9 mouse cellular contexts compared by ENCODE assay signal in genomic region chr15:85678981-85679708, GRCm38 (mm10). TPM values are rescaled to one million over a fixed set of nuclear protein-coding genes. Genes with fewer than 3 reads are reported as not detected.
DNase-seq lines count a peak whose midpoint lies in the region; ATAC-seq lines count a peak whose summit lies in the region.
"Had no signal": no experiment of that assay in that cellular context is flagged by ENCODE, and none has a peak within 500 bp of the region (broad histone marks: within the 10 kb centered on the region; RNA-seq: fewer than 3 reads in every experiment).

No protein-coding gene starts in this region.

- 75% methylated on average over 24 of the region's 24 CpGs for WGBS in neural tube, embryonic 12.5 days
- whole genome bisulfite sequencing in heart, embryonic 16.5 days, result 67% methylated on average over 24 of the region's 24 CpGs
- 54% methylated on average over 23 of the region's 24 CpGs for WGBS in neural tube, embryonic 15.5 days

- H3K4me3 ChIP-seq in neural tube, embryonic 12.5 days, result peak overlapping the region; percentile 19; the same call in 1 of the 2 replicates
- H3K4me3 ChIP-seq in heart, embryonic 16.5 days (ENCODE audit: low read length), result no peak overlapping the region
- H3K4me3 ChIP-seq in neural tube, embryonic 15.5 days (replicated peaks), result peak overlapping the region; percentile 82

- H3K9ac ChIP-seq in neural tube, embryonic 12.5 days, result peak overlapping the region; percentile 53
- H3K9ac ChIP-seq in heart, embryonic 16.5 days (ENCODE audit: low read length), result peak overlapping the region; percentile 54; the same call in 1 of the 2 replicates
- peak overlapping the region; percentile 62 for H3K9ac ChIP-seq in neural tube, embryonic 15.5 days (replicated peaks)

- intact Hi-C loops in gastrocnemius, postnatal 14 days (cut with DNase I; ENCODE audit: low total_unique reads), result no loop called here

- ATAC-seq in neural tube, embryonic 12.5 days (ENCODE audit: low FRiP score, low read depth), result peak; percentile 60
- ATAC-seq in heart, embryonic 16.5 days (replicated peaks; ENCODE audit: extremely low read depth, insufficient read depth, low FRiP score), result no peak
- peak; percentile 63 for ATAC-seq in neural tube, embryonic 15.5 days (ENCODE audit: low FRiP score)
- no peak for ATAC-seq in megakaryocyte-erythroid progenitor cell, adult 5-6 weeks (replicated peaks; ENCODE audit: low FRiP score, low TSS enrichment, poor library complexity, severe bottlenecking)

- DNase-seq in gastrocnemius, postnatal 14 days, result peak; percentile 63
- DNase-seq in gastrocnemius, postnatal 4 days (ENCODE audit: low spot score in 2 of 2), result no peak
- no peak for DNase-seq in neural tube, embryonic 10.5 days (ENCODE audit: extremely low spot score, low spot score)
- DNase-seq in spleen, adult 18-20 months, result no peak

- peak overlapping the region; percentile 81 for H3K4me2 ChIP-seq in neural tube, embryonic 12.5 days (replicated peaks)
- no peak overlapping the region; the same call in 1 of the 2 replicates for H3K4me2 ChIP-seq in heart, embryonic 16.5 days (ENCODE audit: low read depth, low read length)
- peak overlapping the region; percentile 87 for H3K4me2 ChIP-seq in neural tube, embryonic 15.5 days

- H3K36me3 ChIP-seq in neural tube, embryonic 12.5 days, result peaks cover 30% of the 10 kb centered on the region
- H3K36me3 ChIP-seq in heart, embryonic 16.5 days (ENCODE audit: control insufficient read depth, insufficient read depth), result peaks cover 14% of the 10 kb centered on the region
- peaks cover 13% of the 10 kb centered on the region; the same call in 1 of the 2 replicates for H3K36me3 ChIP-seq in neural tube, embryonic 15.5 days

- peaks cover 72% of the 10 kb centered on the region for H3K4me1 ChIP-seq in neural tube, embryonic 12.5 days
- peaks cover 29% of the 10 kb centered on the region for H3K4me1 ChIP-seq in heart, embryonic 16.5 days (ENCODE audit: control insufficient read depth, insufficient read depth, low read length)
- H3K4me1 ChIP-seq in neural tube, embryonic 15.5 days, result peaks cover 92% of the 10 kb centered on the region

- H3K27me3 ChIP-seq in neural tube, embryonic 12.5 days (replicated peaks), result peaks cover 6% of the 10 kb centered on the region
- no peaks in the 10 kb centered on the region for H3K27me3 ChIP-seq in heart, embryonic 16.5 days (ENCODE audit: control insufficient read depth, insufficient read depth, low read length)
- no peaks in the 10 kb centered on the region for H3K27me3 ChIP-seq in neural tube, embryonic 15.5 days (replicated peaks)

- H3K27ac ChIP-seq in neural tube, embryonic 12.5 days, result peak overlapping the region; percentile 77
- peak overlapping the region; percentile 22 for H3K27ac ChIP-seq in heart, embryonic 16.5 days (ENCODE audit: low read length)
- peak overlapping the region; percentile 91 for H3K27ac ChIP-seq in neural tube, embryonic 15.5 days (replicated peaks)

- no peaks in the 10 kb centered on the region for H3K9me3 ChIP-seq in neural tube, embryonic 12.5 days
- H3K9me3 ChIP-seq in heart, embryonic 16.5 days (replicated peaks; ENCODE audit: control insufficient read depth, low read length), result no peaks in the 10 kb centered on the region
- no peaks in the 10 kb centered on the region for H3K9me3 ChIP-seq in neural tube, embryonic 15.5 days (replicated peaks)
- H3K9me3 ChIP-seq: G1E had no signal

RNA-seq across cellular contexts. Expression of gene Ppara, which starts 55.6 kb away (rescaled TPM):
- total RNA-seq in gastrocnemius, postnatal 14 days (2021), result 10 to 100 TPM in 1 of 2 experiments, 1 to 10 TPM in 1; 6.3 to 16.3 TPM
- total RNA-seq in gastrocnemius, postnatal 4 days (2021), result 1 to 10 TPM; 6.9 to 9.3 TPM
- 1.1 and 1.5 TPM in 2 replicates for polyA plus RNA-seq in neural tube, embryonic 12.5 days (2016; fragmentation: Nextera tagmentation; extraction: Ambion mirVana)
- polyA plus RNA-seq in heart, embryonic 16.5 days (2015; fragmentation: Nextera tagmentation; extraction: Ambion mirVana), result 20.3 and 21.5 TPM in 2 replicates
- 1.5 and 2.0 TPM in 2 replicates for polyA plus RNA-seq in neural tube, embryonic 15.5 days (2015; fragmentation: Nextera tagmentation; extraction: Ambion mirVana)
- total RNA-seq in megakaryocyte-erythroid progenitor cell, adult 5-6 weeks (2014; fragmentation: Nextera tagmentation), result not detected in 2 replicates
- total RNA-seq in megakaryocyte-erythroid progenitor cell, adult 5-6 weeks (2017), result not detected in 2 replicates
- polyA plus RNA-seq: G1E had no signal

Comparison
In these comparisons a context has a peak if more than half of its experiments do, and no peak if none do; other contexts are left out.
1. ATAC-seq: peak in neural tube, embryonic 12.5 days (single experiment) and neural tube, embryonic 15.5 days (single experiment); none in heart, embryonic 16.5 days (single experiment) and megakaryocyte-erythroid progenitor cell, adult 5-6 weeks (single experiment).
2. H3K27ac ChIP-seq: peak in every context shown above with its lines; median percentile 91 in neural tube, embryonic 15.5 days; 77 in neural tube, embryonic 12.5 days; 22 in heart, embryonic 16.5 days.
3. RNA of gene Ppara, which starts 55.6 kb away (total RNA-seq): 6.3 to 16.3 TPM in gastrocnemius, postnatal 14 days and 6.9 to 9.3 TPM in gastrocnemius, postnatal 4 days; not detected in megakaryocyte-erythroid progenitor cell, adult 5-6 weeks; every median in the first group is over 4 times any median in the second.
4. Peak in every context shown above with its lines, with median percentiles within 50 percentile points of each other: H3K9ac ChIP-seq.